ENCODE assay signal across 10 mouse cellular contexts in genomic region chr7:102000921-102001630, GRCm38 (mm10). TPM values are rescaled to one million over a fixed set of nuclear protein-coding genes. Genes with fewer than 3 reads are reported as not detected.
DNase-seq lines count a peak whose midpoint lies in the region; ATAC-seq lines count a peak whose summit lies in the region.
"Had no signal": no experiment of that assay in that cellular context is flagged by ENCODE, and none has a peak within 500 bp of the region (broad histone marks: within the 10 kb centered on the region; RNA-seq: fewer than 3 reads in every experiment).

No protein-coding gene starts in this region.

- no peak overlapping the region for H3K4me2 ChIP-seq in hindbrain, embryonic 16.5 days (ENCODE audit: low read length)
- H3K4me2 ChIP-seq in hindbrain, embryonic 14.5 days (replicated peaks): no peak overlapping the region
- H3K4me2 ChIP-seq: liver, embryonic 13.5 days had no signal

- peak; percentile 22; the same call in 1 of the 2 replicates for ATAC-seq in hindbrain, embryonic 16.5 days
- no peak for ATAC-seq in hindbrain, embryonic 14.5 days (ENCODE audit: low FRiP score)
- ATAC-seq in activated CD4-positive, CD25-positive, alpha-beta regulatory T cell, adult 4 months: no peak

- 74% methylated on average over 26 of the region's 26 CpGs for WGBS in hindbrain, embryonic 16.5 days
- WGBS in hindbrain, embryonic 14.5 days: 88% methylated on average over 26 of the region's 26 CpGs

- H3K36me3 ChIP-seq in hindbrain, embryonic 16.5 days (ENCODE audit: control insufficient read depth, insufficient read depth, low read length): peaks cover 59% of the 10 kb centered on the region
- peaks cover 95% of the 10 kb centered on the region for H3K36me3 ChIP-seq in hindbrain, embryonic 14.5 days (replicated peaks; ENCODE audit: control insufficient read depth, insufficient read depth)

- DNase-seq in hindbrain, embryonic 14.5 days (ENCODE audit: low spot score): no peak
- peak; percentile 34 for DNase-seq in Muller cell, postnatal 12 days (ENCODE audit: inconsistent ontology term)
- peak; percentile 80 to 85 for DNase-seq in cerebellum, postnatal 10 days
- DNase-seq in heart, postnatal 4 days: peak; percentile 47
- no peak for DNase-seq in kidney, postnatal 10 days
- no peak for DNase-seq in thymus, postnatal 25 days
- DNase-seq: liver, embryonic 13.5 days had no signal

- H3K4me1 ChIP-seq in hindbrain, embryonic 16.5 days (ENCODE audit: control insufficient read depth, insufficient read depth, low read depth, low read length): peaks cover 7% of the 10 kb centered on the region
- H3K4me1 ChIP-seq in hindbrain, embryonic 14.5 days (replicated peaks; ENCODE audit: control insufficient read depth, insufficient read depth, low read length): no peaks in the 10 kb centered on the region

- H3K4me3 ChIP-seq in hindbrain, embryonic 16.5 days (ENCODE audit: low read length): no peak overlapping the region
- no peak overlapping the region for H3K4me3 ChIP-seq in hindbrain, embryonic 14.5 days (replicated peaks; ENCODE audit: low read length)
- H3K4me3 ChIP-seq: erythroblast, embryonic 14.5 days; liver, embryonic 13.5 days had no signal

- no peak overlapping the region for H3K9ac ChIP-seq in hindbrain, embryonic 16.5 days (ENCODE audit: low read depth, low read length)
- H3K9ac ChIP-seq in hindbrain, embryonic 14.5 days: no peak overlapping the region
- H3K9ac ChIP-seq: liver, embryonic 13.5 days had no signal

- H3K27ac ChIP-seq in hindbrain, embryonic 16.5 days (ENCODE audit: low read depth, low read length): peak overlapping the region; percentile 57
- no peak overlapping the region for H3K27ac ChIP-seq in hindbrain, embryonic 14.5 days
- H3K27ac ChIP-seq: liver, embryonic 13.5 days had no signal

- H3K9me3 ChIP-seq in hindbrain, embryonic 16.5 days (ENCODE audit: control insufficient read depth, low read length): no peaks in the 10 kb centered on the region
- H3K9me3 ChIP-seq in hindbrain, embryonic 14.5 days (ENCODE audit: control insufficient read depth, low read length): no peaks in the 10 kb centered on the region
- H3K9me3 ChIP-seq: liver, embryonic 13.5 days had no signal

- H3K27me3 ChIP-seq in hindbrain, embryonic 16.5 days (replicated peaks; ENCODE audit: control insufficient read depth, insufficient read depth, low read length): no peaks in the 10 kb centered on the region
- H3K27me3 ChIP-seq in hindbrain, embryonic 14.5 days (ENCODE audit: control insufficient read depth, insufficient read depth, low read length): no peaks in the 10 kb centered on the region
- H3K27me3 ChIP-seq: liver, embryonic 13.5 days had no signal

RNA-seq across cellular contexts. Expression of gene Il18bp, which starts 17.4 kb away (rescaled TPM):
- 4.1 and 4.7 TPM in 2 replicates for polyA plus RNA-seq in hindbrain, embryonic 16.5 days (2015; fragmentation: Nextera tagmentation; extraction: Ambion mirVana)
- polyA plus RNA-seq in hindbrain, embryonic 14.5 days (2014; fragmentation: Nextera tagmentation; extraction: Ambion mirVana): 3.0 and 3.5 TPM in 2 replicates
- 1 to 10 TPM; 3.6 to 4.1 TPM for total RNA-seq in heart, postnatal 4 days (2021)
- polyA plus RNA-seq in activated CD4-positive, CD25-positive, alpha-beta regulatory T cell, adult 4 months (2017; shearing (Covaris generic)): 1 to 10 TPM; 5.2 to 8.0 TPM

Comparison
In these comparisons a context has a peak if more than half of its experiments do, and no peak if none do; other contexts are left out.
1. DNase-seq: peak in Muller cell, postnatal 12 days (single experiment), cerebellum, postnatal 10 days (2 of 2) and heart, postnatal 4 days (single experiment); none in hindbrain, embryonic 14.5 days (single experiment), kidney, postnatal 10 days (single experiment) and thymus, postnatal 25 days (single experiment).